17 mouse cellular contexts compared by ENCODE assay signal in genomic region chrX:71181526-71181925, GRCm38 (mm10).
"Had no signal": no experiment of that assay in that cellular context is flagged by ENCODE, and none has a peak within 500 bp of the region (broad histone marks: within the 10 kb centered on the region; RNA-seq: fewer than 3 reads in every experiment).

No protein-coding gene starts in this region.

- H3K4me1 ChIP-seq: limb, embryonic 10.5 days; liver, embryonic 15.5 days; midbrain, embryonic 10.5 days; neural tube, embryonic 15.5 days had no signal

- H3K9ac ChIP-seq: liver, embryonic 15.5 days; lung, embryonic 14.5 days; neural tube, embryonic 15.5 days had no signal

- DNase-seq: kidney, adult 8-10 months; kidney, postnatal 36 days; layer of hippocampus, adult 9-11 months; layer of hippocampus, postnatal 36 days; lung, embryonic 14.5 days; lung, postnatal 10 days; lung, postnatal 4 days; midbrain, embryonic 14.5 days; right cerebral cortex, postnatal 14 days; thymus, postnatal 4 days had no signal

- H3K9me3 ChIP-seq: limb, embryonic 10.5 days; liver, embryonic 15.5 days; midbrain, embryonic 10.5 days; neural tube, embryonic 15.5 days had no signal

- H3K4me2 ChIP-seq: liver, embryonic 11.5 days; liver, embryonic 15.5 days; lung, embryonic 14.5 days; neural tube, embryonic 15.5 days had no signal

- H3K4me3 ChIP-seq: limb, embryonic 10.5 days; liver, embryonic 15.5 days; midbrain, embryonic 10.5 days; myocyte; neural tube, embryonic 15.5 days had no signal

- H3K27me3 ChIP-seq: liver, embryonic 15.5 days; neural tube, embryonic 15.5 days had no signal

- H3K27ac ChIP-seq: kidney, postnatal 0 days; limb, embryonic 10.5 days; liver, embryonic 15.5 days; midbrain, embryonic 10.5 days; neural tube, embryonic 15.5 days had no signal

- H3K36me3 ChIP-seq: limb, embryonic 10.5 days; liver, embryonic 15.5 days; midbrain, embryonic 10.5 days; neural tube, embryonic 15.5 days had no signal
